Mouse (Mus musculus) neural tube, embryonic 15.5 days (tissue): ENCODE measurements around the gene Prps2. TPM values are rescaled to one million over a fixed set of nuclear protein-coding genes. Genes with fewer than 3 reads are reported as not detected.

Experiments
- ATAC-seq: fragments of 200-750 bp; cut with Nextera tagmentation; 2 replicates; pipeline ENCODE4 v1.8.0; 2017; ENCODE audit warnings: mild to moderate bottlenecking, moderate TSS enrichment, moderate library complexity; ENCODE audit not compliant: low FRiP score
- H3K27ac ChIP-seq: fragments of 300-500 bp; sonication (generic); replicated peaks from 2 replicates; pipeline ENCODE4 v1.5.1; 2015; ENCODE audit warnings: mild to moderate bottlenecking, inconsistent platforms
- H3K27me3 ChIP-seq: fragments of 300-500 bp; sonication (generic); replicated peaks from 2 replicates; pipeline ENCODE4 v1.6.1; 2015; ENCODE audit warnings: inconsistent platforms
- H3K36me3 ChIP-seq: fragments of 300-500 bp; sonication (generic); 2 replicates; pipeline ENCODE4 v1.6.1; 2015; ENCODE audit warnings: inconsistent platforms
- H3K4me1 ChIP-seq: fragments of 300-500 bp; sonication (generic); 2 replicates; pipeline ENCODE4 v1.6.1; 2015; ENCODE audit warnings: inconsistent platforms
- H3K4me2 ChIP-seq: fragments of 300-500 bp; sonication (generic); 2 replicates; pipeline ENCODE4 v1.6.1; 2015; ENCODE audit warnings: inconsistent platforms, mild to moderate bottlenecking, moderate library complexity
- H3K4me3 ChIP-seq: fragments of 300-500 bp; sonication (generic); replicated peaks from 2 replicates; pipeline ENCODE4 v1.5.1; 2015; ENCODE audit warnings: mild to moderate bottlenecking, inconsistent platforms
- H3K9ac ChIP-seq: fragments of 300-500 bp; sonication (generic); replicated peaks from 2 replicates; pipeline ENCODE4 v1.6.1; 2015; ENCODE audit warnings: mild to moderate bottlenecking, inconsistent platforms
- H3K9me3 ChIP-seq: fragments of 300-500 bp; sonication (generic); replicated peaks from 2 replicates; pipeline ENCODE4 v1.6.1; 2016; ENCODE audit warnings: inconsistent platforms
- WGBS: fragments of 180-500 bp; shearing (Covaris S2); methylation state at CpG from one replicate; pipeline ENCODE4 v1.1.7; 2015; ENCODE audit warnings: mixed read lengths; 5-methylcytosine and 5-hydroxymethylcytosine counted together
- polyA plus RNA-seq: library from polyadenylated mRNA; unstranded; fragments of >200 nt; fragmentation: Nextera tagmentation; extraction: Ambion mirVana; gene quantifications from 2 replicates; pipeline ENCODE4 v1.2.1, GENCODE M21; 2015

Prps2 gene
- polyA plus RNA-seq, 1 experiment from 2014 or later: 7.8 TPM

DNA sequence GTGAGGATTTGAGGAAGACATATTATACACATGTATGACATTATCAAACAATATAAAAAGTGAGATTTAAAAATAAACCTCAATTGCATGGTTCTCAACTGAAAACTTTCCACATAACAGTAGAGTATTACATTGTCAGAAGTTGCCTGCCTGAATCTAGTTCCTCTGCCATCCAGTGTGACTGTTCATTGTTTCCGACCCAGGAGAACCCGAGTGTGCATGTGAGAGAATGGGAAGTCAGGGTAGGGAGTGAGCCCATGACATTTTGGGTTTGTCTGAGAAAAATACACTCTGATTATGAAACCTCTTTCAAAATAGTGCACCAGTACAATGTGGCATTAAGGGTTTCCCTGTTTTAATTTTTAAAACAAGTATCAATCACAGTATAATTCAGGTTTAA, 28.9 kb downstream of the Prps2 start:
- Histone ChIP-seq H3K4me3 (no peak overlapping the region), H3K36me3 (no peaks in the 10 kb centered on the region), H3K9me3 (no peaks in the 10 kb centered on the region), H3K27ac (no peak overlapping the region), H3K4me2 (no peak overlapping the region), H3K4me1 (no peaks in the 10 kb centered on the region), H3K9ac (no peak overlapping the region), H3K27me3 (peaks cover 14% of the 10 kb centered on the region; the same call in 1 of the 2 replicates)
- WGBS: 98% methylated on average over 2 of the region's 2 CpGs
- ATAC-seq: no peak

DNA sequence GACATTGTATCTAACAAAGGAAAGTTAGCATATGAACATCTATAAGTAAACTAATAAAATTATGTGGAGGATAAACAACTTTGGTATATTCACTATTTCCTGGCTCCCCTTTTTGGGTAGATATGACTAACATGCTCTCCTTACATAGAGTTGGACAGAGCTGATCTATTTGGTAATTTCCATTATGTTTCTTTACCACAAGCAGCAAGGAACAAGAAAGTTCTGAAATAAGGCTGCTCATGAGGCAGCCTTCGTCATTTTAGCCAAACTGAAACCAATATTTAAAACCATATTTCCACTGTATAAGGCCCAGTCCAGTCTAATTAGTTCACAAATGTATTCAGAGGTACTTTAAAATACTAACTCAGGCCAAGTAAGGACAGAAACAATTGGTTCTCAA, 36.1 kb downstream of the Prps2 start:
- no peaks in the 10 kb centered on the region for H3K36me3 ChIP-seq
- H3K27me3 ChIP-seq: peaks cover 11% of the 10 kb centered on the region; the same call in 1 of the 2 replicates

GRCm38 (mm10) chrX:167344356-167344755, 38.2 kb downstream of the Prps2 start:
- Histone ChIP-seq H3K4me3 (no peak overlapping the region), H3K4me1 (no peaks in the 10 kb centered on the region), H3K36me3 (no peaks in the 10 kb centered on the region), H3K27ac (no peak overlapping the region), H3K9me3 (no peaks in the 10 kb centered on the region), H3K27me3 (peaks cover 20% of the 10 kb centered on the region; the same call in 1 of the 2 replicates), H3K9ac (no peak overlapping the region), H3K4me2 (no peak overlapping the region)
- 86% methylated on average over 1 of the region's 1 CpGs for WGBS
- ATAC-seq: no peak

More for the DNA sequence above, 36.1 kb downstream of the Prps2 start:
- Histone ChIP-seq H3K9ac (no peak overlapping the region), H3K27ac (no peak overlapping the region), H3K4me3 (no peak overlapping the region), H3K4me2 (no peak overlapping the region), H3K9me3 (no peaks in the 10 kb centered on the region), H3K4me1 (no peaks in the 10 kb centered on the region)
- WGBS: 85% methylated on average over 1 of the region's 1 CpGs
- no peak for ATAC-seq

DNA sequence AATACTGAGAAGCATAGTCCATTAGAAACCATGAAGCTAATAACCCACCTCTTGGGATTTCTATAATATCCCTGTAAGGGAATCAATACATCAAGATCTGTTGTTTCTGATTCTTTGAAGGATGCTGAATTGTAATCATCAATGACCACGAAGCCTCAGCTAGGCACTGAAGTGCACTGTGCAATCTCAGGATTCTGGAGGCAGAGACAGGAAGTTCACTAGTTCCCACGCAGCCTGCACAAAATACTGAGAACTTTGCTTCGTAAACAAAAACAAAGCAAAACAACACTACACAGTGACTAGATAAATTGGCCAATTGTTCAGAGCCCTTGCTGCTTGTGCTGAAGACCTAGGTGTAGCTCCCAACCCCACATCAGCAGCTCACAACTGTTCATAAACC, 40.7 kb downstream of the Prps2 start:
- no peaks in the 10 kb centered on the region for H3K9me3 ChIP-seq
- no peaks in the 10 kb centered on the region for H3K4me1 ChIP-seq
- no peak for ATAC-seq
- no peak overlapping the region for H3K27ac ChIP-seq
- WGBS: 92% methylated on average over 3 of the region's 3 CpGs
- H3K9ac ChIP-seq: no peak overlapping the region
- no peaks in the 10 kb centered on the region for H3K36me3 ChIP-seq
- no peak overlapping the region for H3K4me2 ChIP-seq
- H3K27me3 ChIP-seq: peaks cover 12% of the 10 kb centered on the region; the same call in 1 of the 2 replicates
- H3K4me3 ChIP-seq: no peak overlapping the region

DNA sequence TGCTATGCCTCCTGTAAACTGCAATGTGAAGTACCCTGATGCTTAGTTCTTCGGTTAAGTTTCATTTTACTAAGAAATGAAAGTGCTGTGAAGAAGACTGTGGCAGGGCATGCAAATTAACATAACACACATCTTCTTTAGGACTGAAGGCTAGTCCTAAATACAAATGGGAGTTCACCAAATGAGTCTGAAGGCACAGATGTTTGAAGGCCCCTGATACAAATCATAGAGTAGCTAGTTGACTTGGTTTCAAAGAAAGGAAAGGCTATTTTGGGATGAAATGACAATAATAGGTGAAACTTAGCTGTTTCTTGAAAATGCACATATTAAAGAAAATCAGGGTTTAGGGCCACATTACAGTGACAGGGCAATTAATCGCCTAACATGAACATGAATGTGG, 42.4 kb downstream of the Prps2 start:
- Histone ChIP-seq H3K27me3 (peaks cover 12% of the 10 kb centered on the region; the same call in 1 of the 2 replicates), H3K4me3 (no peak overlapping the region), H3K9ac (no peak overlapping the region), H3K27ac (no peak overlapping the region), H3K4me2 (no peak overlapping the region), H3K4me1 (no peaks in the 10 kb centered on the region), H3K36me3 (no peaks in the 10 kb centered on the region), H3K9me3 (no peaks in the 10 kb centered on the region)
- whole genome bisulfite sequencing: 90% methylated on average over 2 of the region's 2 CpGs
- no peak for ATAC-seq

- Histone ChIP-seq H3K9me3 (no peaks in the 10 kb centered on the region), H3K4me1 (no peaks in the 10 kb centered on the region), H3K36me3 (no peaks in the 10 kb centered on the region), H3K27ac (no peak overlapping the region), H3K27me3 (peaks cover 14% of the 10 kb centered on the region; the same call in 1 of the 2 replicates), H3K4me2 (no peak overlapping the region), H3K9ac (no peak overlapping the region), H3K4me3 (no peak overlapping the region)
- ATAC-seq: no peak
- 95% methylated on average over 1 of the region's 1 CpGs for WGBS
These were observed 44.6 kb downstream of the Prps2 start for GRCm38 (mm10) chrX:167337990-167338389.

DNA sequence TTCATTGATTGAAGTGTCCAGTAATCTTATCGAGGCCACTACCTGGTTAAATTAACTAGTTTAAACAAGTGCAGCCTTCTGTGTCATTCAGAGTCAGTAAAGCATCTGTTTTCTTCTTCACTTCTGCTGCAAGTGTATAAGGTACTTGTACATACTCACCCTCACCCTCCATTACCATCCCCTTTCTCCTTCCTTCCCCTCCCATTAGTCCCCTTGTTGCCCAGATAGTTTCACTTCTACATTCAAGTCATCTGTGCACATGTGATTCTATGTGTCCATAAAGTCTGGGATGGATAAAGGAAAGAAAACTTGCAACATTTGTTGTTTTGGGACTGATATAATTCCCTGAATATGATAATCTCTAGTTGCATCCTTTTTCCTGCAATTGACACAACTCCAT, 48.0 kb downstream of the Prps2 start:
- ATAC-seq: no peak
- no peak overlapping the region for H3K9ac ChIP-seq
- H3K27me3 ChIP-seq: peaks cover 6% of the 10 kb centered on the region; the same call in 1 of the 2 replicates
- 85% methylated on average over 1 of the region's 1 CpGs for WGBS
- H3K36me3 ChIP-seq: no peaks in the 10 kb centered on the region
- no peaks in the 10 kb centered on the region for H3K4me1 ChIP-seq
- no peak overlapping the region for H3K27ac ChIP-seq
- H3K9me3 ChIP-seq: no peaks in the 10 kb centered on the region
- H3K4me3 ChIP-seq: no peak overlapping the region
- no peak overlapping the region for H3K4me2 ChIP-seq

GRCm38 (mm10) chrX:167332607-167333006, 49.9 kb downstream of the Prps2 start:
- Histone ChIP-seq H3K36me3 (no peaks in the 10 kb centered on the region), H3K4me1 (no peaks in the 10 kb centered on the region), H3K9me3 (no peaks in the 10 kb centered on the region), H3K4me3 (no peak overlapping the region), H3K27ac (no peak overlapping the region), H3K27me3 (peaks cover 6% of the 10 kb centered on the region; the same call in 1 of the 2 replicates), H3K9ac (no peak overlapping the region), H3K4me2 (no peak overlapping the region)
- WGBS: 80% methylated on average over 1 of the region's 1 CpGs
- ATAC-seq: no peak

DNA sequence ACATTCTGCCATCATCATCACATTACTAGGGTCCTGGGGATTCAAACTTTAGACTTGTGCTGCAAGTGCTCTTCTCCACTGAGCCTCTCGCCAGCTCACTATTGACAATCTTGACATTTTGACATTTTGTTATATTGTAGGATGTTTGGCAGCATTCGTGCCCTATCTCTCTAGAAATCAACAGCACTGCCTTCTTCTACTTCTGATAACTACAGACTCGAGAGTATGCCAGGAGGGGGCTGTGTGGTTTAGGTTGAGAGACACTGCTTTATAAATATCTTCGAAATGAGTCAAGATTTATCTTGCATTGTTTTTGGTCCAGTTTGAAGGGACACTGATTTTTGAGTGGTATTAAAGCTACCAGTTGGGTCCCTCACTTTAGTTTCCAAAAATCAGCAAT, 51.6 kb downstream of the Prps2 start:
- Histone ChIP-seq H3K36me3 (no peaks in the 10 kb centered on the region), H3K9ac (no peak overlapping the region), H3K4me1 (no peaks in the 10 kb centered on the region), H3K27me3 (peaks cover 7% of the 10 kb centered on the region; the same call in 1 of the 2 replicates), H3K4me2 (no peak overlapping the region), H3K9me3 (no peaks in the 10 kb centered on the region), H3K4me3 (no peak overlapping the region), H3K27ac (no peak overlapping the region)
- ATAC-seq: no peak
- 84% methylated on average over 4 of the region's 4 CpGs for WGBS

GRCm38 (mm10) chrX:167330399-167330798, 52.1 kb downstream of the Prps2 start, which contains the start of gene Tlr7:
Tlr7 (minus strand) TSS chrX:167330558.
- no peak within 1 kb of the TSS for H3K27ac ChIP-seq
- H3K9ac ChIP-seq: no peak within 1 kb of the TSS
- no peaks in the 10 kb centered on the region for H3K9me3 ChIP-seq
- no peak within 1 kb of the TSS for H3K4me3 ChIP-seq
- 93% methylated on average over 6 of the region's 6 CpGs for WGBS
- H3K27me3 ChIP-seq: peaks cover 9% of the 10 kb centered on the region; the same call in 1 of the 2 replicates
- H3K4me2 ChIP-seq: no peak within 1 kb of the TSS
- no peaks in the 10 kb centered on the region for H3K36me3 ChIP-seq
- no peak for ATAC-seq
- no peaks in the 10 kb centered on the region for H3K4me1 ChIP-seq

DNA sequence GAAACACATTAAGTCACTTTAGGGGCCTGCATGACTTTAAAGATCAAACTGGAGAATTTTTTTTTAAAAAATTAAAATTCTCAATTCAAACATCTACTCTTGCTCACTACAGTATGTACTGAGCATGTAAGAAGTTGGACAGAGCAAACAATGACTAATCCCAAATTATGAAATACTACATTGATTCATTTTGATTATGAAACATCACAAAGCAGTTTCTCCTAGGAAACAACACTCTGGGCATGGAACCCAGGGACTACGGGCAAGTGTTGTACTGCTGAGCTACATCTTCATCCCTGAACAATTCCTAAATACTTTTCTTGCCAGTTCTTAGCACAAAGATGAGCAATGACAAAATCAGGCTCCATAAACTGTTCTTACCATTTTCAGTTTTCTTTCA, 52.9 kb downstream of the Prps2 start:
- H3K4me3 ChIP-seq: no peak overlapping the region
- peaks cover 9% of the 10 kb centered on the region; the same call in 1 of the 2 replicates for H3K27me3 ChIP-seq
- WGBS: 91% methylated on average over 1 of the region's 1 CpGs
- no peak overlapping the region for H3K27ac ChIP-seq
- H3K4me1 ChIP-seq: no peaks in the 10 kb centered on the region
- no peaks in the 10 kb centered on the region for H3K9me3 ChIP-seq
- H3K36me3 ChIP-seq: no peaks in the 10 kb centered on the region
- no peak for ATAC-seq
- no peak overlapping the region for H3K9ac ChIP-seq
- H3K4me2 ChIP-seq: no peak overlapping the region

GRCm38 (mm10) chrX:167329098-167329497, 53.5 kb downstream of the Prps2 start:
- ATAC-seq: no peak
- Histone ChIP-seq H3K4me2 (no peak overlapping the region), H3K36me3 (no peaks in the 10 kb centered on the region), H3K9ac (no peak overlapping the region), H3K27ac (no peak overlapping the region), H3K9me3 (no peaks in the 10 kb centered on the region), H3K27me3 (0 out of 2 replicates have a peak, but pooled peaks cover 9% of the 10 kb centered on the region), H3K4me1 (no peaks in the 10 kb centered on the region), H3K4me3 (no peak overlapping the region)
- WGBS: 89% methylated on average over 1 of the region's 1 CpGs
